Mouse (Mus musculus) cerebellum, adult 2 months (tissue): ENCODE measurements around the gene Pigh. TPM values are rescaled to one million over a fixed set of nuclear protein-coding genes. Genes with fewer than 3 reads are reported as not detected.
A peak's percentile ranks its signal among the peaks of the same experiment; 100 is the strongest.

Experiments
- DNase-seq, 2 experiments: peaks; one replicate each; pipeline ENCODE4 v3.0.0; 2021
- H3K27ac ChIP-seq: fragments of 200-500 bp; 2 replicates; pipeline ENCODE4 v1.5.1; 2012; ENCODE audit warnings: low read length, control low read depth, inconsistent platforms; ENCODE audit not compliant: insufficient read depth
- H3K27me3 ChIP-seq: fragments of 200-500 bp; 2 replicates; pipeline ENCODE4 v1.6.1; 2012; ENCODE audit warnings: inconsistent platforms, mild to moderate bottlenecking, low read length, moderate library complexity; ENCODE audit not compliant: control insufficient read depth, insufficient read depth
- H3K4me1 ChIP-seq: fragments of 200-500 bp; 2 replicates; pipeline ENCODE4 v1.6.1; 2011; ENCODE audit warnings: low read length; ENCODE audit not compliant: control insufficient read depth, insufficient read depth
- H3K4me3 ChIP-seq: fragments of 200-500 bp; replicated peaks from 2 replicates; pipeline ENCODE3; 2011; ENCODE audit warnings: mild to moderate bottlenecking, low read depth, low read length, control low read depth; ENCODE audit not compliant: insufficient read depth
- CTCF ChIP-seq: fragments of 200-500 bp; IDR thresholded peaks from 2 replicates; pipeline ENCODE4 v1.5.1; 2011; ENCODE audit warnings: low read depth, mild to moderate bottlenecking, control low read depth, low read length, moderate library complexity, borderline replicate concordance; ENCODE audit not compliant: insufficient read depth
- POLR2A ChIP-seq: fragments of 200-500 bp; IDR thresholded peaks from 2 replicates; pipeline ENCODE4 v1.6.1; 2011; ENCODE audit warnings: low read length, control low read depth, borderline replicate concordance; ENCODE audit not compliant: insufficient read depth
- WGBS: fragments of 180-500 bp; shearing (Covaris S2); methylation state at CpG from one replicate; pipeline ENCODE4 v1.1.7; 2018; 5-methylcytosine and 5-hydroxymethylcytosine counted together
- polyA plus RNA-seq: library from polyadenylated mRNA; depleted of rRNA; stranded (reverse); fragments of >200 nt; gene quantifications from 2 replicates; pipeline ENCODE4 v1.2.3, GENCODE M21; 2012; rRNA removed

Gene Pigh
- polyA plus RNA-seq, 1 experiment, result 13.5 TPM

GRCm38 (mm10) chr12:79047203-79047602 lies 42.2 kb downstream of the Pigh start:
- H3K4me1 ChIP-seq, result no peaks in the 10 kb centered on the region
- no peak for DNase-seq
- no peak overlapping the region for H3K27ac ChIP-seq
- TF ChIP-seq CTCF (no peak), POLR2A (no peak)
- WGBS, result 89% methylated on average over 7 of the region's 7 CpGs
- H3K27me3 ChIP-seq, result no peaks in the 10 kb centered on the region
- no peak overlapping the region for H3K4me3 ChIP-seq

GRCm38 (mm10) chr12:79046171-79046570 lies 43.3 kb downstream of the Pigh start:
- WGBS, result 42% methylated on average over 6 of the region's 6 CpGs
- TF ChIP-seq POLR2A (no peak), CTCF (no peak)
- Histone ChIP-seq H3K27me3 (no peaks in the 10 kb centered on the region), H3K4me3 (no peak overlapping the region), H3K27ac (no peak overlapping the region), H3K4me1 (no peaks in the 10 kb centered on the region)
- DNase-seq, result no peak

- H3K27me3 ChIP-seq, result no peaks in the 10 kb centered on the region
- no peak overlapping the region for H3K4me3 ChIP-seq
- TF ChIP-seq CTCF, result no peak
- TF ChIP-seq POLR2A, result no peak
- no peak for DNase-seq
- no peak overlapping the region for H3K27ac ChIP-seq
- WGBS, result 60% methylated on average over 8 of the region's 8 CpGs
- no peaks in the 10 kb centered on the region for H3K4me1 ChIP-seq
These were observed 44.8 kb downstream of the Pigh start for GRCm38 (mm10) chr12:79044668-79045067.

- Histone ChIP-seq H3K4me1 (no peaks in the 10 kb centered on the region), H3K27me3 (no peaks in the 10 kb centered on the region), H3K27ac (no peak overlapping the region), H3K4me3 (no peak overlapping the region)
- DNase-seq, result no peak
- TF ChIP-seq POLR2A (no peak), CTCF (no peak)
These were observed 48.0 kb downstream of the Pigh start for GRCm38 (mm10) chr12:79041436-79041835.

- H3K27me3 ChIP-seq, result no peaks in the 10 kb centered on the region
- 75% methylated on average over 11 of the region's 11 CpGs for WGBS
- TF ChIP-seq POLR2A (no peak), CTCF (no peak)
These were observed 49.1 kb downstream of the Pigh start for GRCm38 (mm10) chr12:79040201-79040827.

GRCm38 (mm10) chr12:79039708-79040107 lies 49.7 kb downstream of the Pigh start:
- H3K4me1 ChIP-seq, result no peaks in the 10 kb centered on the region
- H3K27ac ChIP-seq, result no peak overlapping the region
- no peak overlapping the region for H3K4me3 ChIP-seq
- no peak for DNase-seq
- H3K27me3 ChIP-seq, result no peaks in the 10 kb centered on the region
- no peak for TF ChIP-seq CTCF
- no peak for TF ChIP-seq POLR2A
- 78% methylated on average over 8 of the region's 8 CpGs for WGBS

More at GRCm38 (mm10) chr12:79040201-79040827, 49.1 kb downstream of the Pigh start:
- DNase-seq, result no peak
- Histone ChIP-seq H3K4me3 (no peak overlapping the region), H3K4me1 (no peaks in the 10 kb centered on the region), H3K27ac (no peak overlapping the region)

GRCm38 (mm10) chr12:79035349-79035748 lies 54.1 kb downstream of the Pigh start:
- Histone ChIP-seq H3K27ac (peak overlapping the region; percentile 24; the same call in 1 of the 2 replicates), H3K27me3 (no peaks in the 10 kb centered on the region), H3K4me1 (no peaks in the 10 kb centered on the region), H3K4me3 (no peak overlapping the region)
- TF ChIP-seq CTCF (no peak), POLR2A (no peak)
- WGBS, result 27% methylated on average over 3 of the region's 3 CpGs
- peak in 1 of 2 experiments; percentile 36 for DNase-seq

- WGBS, result 100% methylated on average over 2 of the region's 2 CpGs
- no peaks in the 10 kb centered on the region for H3K27me3 ChIP-seq
- DNase-seq, result no peak
- TF ChIP-seq CTCF, result no peak
- TF ChIP-seq POLR2A, result no peak
- peak overlapping the region; percentile 69; the same call in 1 of the 2 replicates for H3K27ac ChIP-seq
- H3K4me3 ChIP-seq, result no peak overlapping the region
- H3K4me1 ChIP-seq, result no peaks in the 10 kb centered on the region
These were observed 55.1 kb downstream of the Pigh start for GRCm38 (mm10) chr12:79034331-79034730.

Other genes with a start within 250 kb of the Pigh start
- 144 and 162 TPM in 2 replicates for gene Atp6v1d, start 228.0 kb downstream of the Pigh start, polyA plus RNA-seq
- 29.1 and 33.2 TPM in 2 replicates for gene Eif2s1, start 227.8 kb downstream of the Pigh start, polyA plus RNA-seq
- gene Plek2, start 182.7 kb downstream of the Pigh start, polyA plus RNA-seq, result 0.80 and 0.92 TPM in 2 replicates
- gene Tmem229b, start 82.0 kb downstream of the Pigh start, polyA plus RNA-seq, result 80.8 and 90.8 TPM in 2 replicates
- gene Plekhh1, start 60.5 kb downstream of the Pigh start, polyA plus RNA-seq, result 34.2 and 36.7 TPM in 2 replicates
- gene Arg2, start 41.1 kb upstream of the Pigh start, polyA plus RNA-seq, result 0.59 and 0.68 TPM in 2 replicates
- 124 and 137 TPM in 2 replicates for gene Vti1b, start 83.0 kb upstream of the Pigh start, polyA plus RNA-seq
- 31.1 and 32.4 TPM in 2 replicates for gene Rdh11, start 102.6 kb upstream of the Pigh start, polyA plus RNA-seq
- 2.1 and 2.6 TPM in 2 replicates for gene Rdh12, start 119.3 kb upstream of the Pigh start, polyA plus RNA-seq
- gene Zfyve26, start 206.7 kb upstream of the Pigh start, polyA plus RNA-seq, result 32.1 and 38.4 TPM in 2 replicates
- 0.23 and 0.44 TPM in 2 replicates for gene Rad51b, start 207.6 kb upstream of the Pigh start, polyA plus RNA-seq